Mouse (Mus musculus) CH12.LX (cell line): ENCODE data around the gene Hmces. TPM values are rescaled to one million over a fixed set of nuclear protein-coding genes. Genes with fewer than 3 reads are reported as not detected.
A peak's percentile ranks its signal among the peaks of the same experiment; 100 is the strongest.

Experiments used
- DNase-seq: peaks from one replicate; pipeline ENCODE4 v3.0.0-alpha.2; 2013; ENCODE audit errors: extremely low read depth
- H3K27ac ChIP-seq: 2 replicates; pipeline ENCODE4 v1.5.1; 2012; ENCODE audit warnings: low read depth, mild to moderate bottlenecking, control low read depth, moderate library complexity; ENCODE audit not compliant: insufficient read depth
- H3K27me3 ChIP-seq: replicated peaks from 2 replicates; pipeline ENCODE3; 2012; ENCODE audit warnings: inconsistent platforms
- H3K36me3 ChIP-seq, 2 experiments: replicated peaks in 1 of 2; 2 replicates each; pipeline versions ENCODE3 to v1.6.1; 2012; ENCODE audit warnings: inconsistent platforms in 1 of 2, low read length in 1 of 2, mild to moderate bottlenecking in 1 of 2, mixed read lengths in 1 of 2, moderate library complexity in 1 of 2; ENCODE audit not compliant: control insufficient read depth in 1 of 2, insufficient read depth in 1 of 2
- H3K4me1 ChIP-seq, 2 experiments: 2 replicates each; pipeline ENCODE4 v1.6.1; 2012; ENCODE audit warnings: inconsistent platforms in 1 of 2, moderate library complexity in 1 of 2; ENCODE audit not compliant: insufficient read depth in 2 of 2, control insufficient read depth in 1 of 2
- H3K4me2 ChIP-seq: 2 replicates; pipeline ENCODE4 v1.6.1; 2012; ENCODE audit warnings: low read depth, mild to moderate bottlenecking, control low read depth; ENCODE audit not compliant: poor library complexity, insufficient read depth, severe bottlenecking
- H3K4me3 ChIP-seq, 3 experiments: fragments of 150-350 bp in 1 of 3; sonication (generic) in 1 of 3; replicated peaks in 1 of 3; 2 replicates each; pipeline versions ENCODE3 to v1.5.1; 2011 to 2012; ENCODE audit warnings: low read depth in 2 of 3, low read length in 2 of 3, mild to moderate bottlenecking in 2 of 3, moderate library complexity in 2 of 3, control low read depth in 1 of 3, improper control_type of control experiment in 1 of 3, inconsistent platforms in 1 of 3, mixed read lengths in 1 of 3; ENCODE audit not compliant: poor library complexity in 1 of 3
- H3K79me2 ChIP-seq: replicated peaks from 2 replicates; pipeline ENCODE4 v1.6.1; 2012; ENCODE audit warnings: mild to moderate bottlenecking, moderate library complexity; ENCODE audit not compliant: control insufficient read depth, poor library complexity, insufficient read depth, severe bottlenecking; ENCODE audit errors: extremely low read depth
- H3K9ac ChIP-seq: 2 replicates; pipeline ENCODE4 v1.6.1; 2012; ENCODE audit warnings: low read depth, mild to moderate bottlenecking, control low read depth, moderate library complexity; ENCODE audit not compliant: insufficient read depth
- H3K9me3 ChIP-seq: replicated peaks from 2 replicates; pipeline ENCODE3; 2012; ENCODE audit warnings: low read length, inconsistent platforms, mixed read lengths
- BHLHE40 ChIP-seq: IDR thresholded peaks from 2 replicates; pipeline ENCODE4 v1.6.1; 2011; ENCODE audit warnings: mild to moderate bottlenecking, low read depth, low read length, improper control_type of control experiment
- CTCF ChIP-seq, 2 experiments: IDR thresholded peaks in 1 of 2; conservative IDR thresholded peaks in 1 of 2; 2 replicates each; pipeline ENCODE4 v1.5.1; 2011 to 2012; ENCODE audit warnings: low read depth in 2 of 2, low read length in 2 of 2, improper control_type of control experiment in 1 of 2, inconsistent platforms in 1 of 2, mild to moderate bottlenecking in 1 of 2, moderate library complexity in 1 of 2
- ELF1 ChIP-seq: IDR thresholded peaks from 2 replicates; pipeline ENCODE4 v1.6.1; 2014; ENCODE audit warnings: low read depth, mild to moderate bottlenecking, inconsistent platforms, low read length, improper control_type of control experiment
- HCFC1 ChIP-seq: IDR thresholded peaks from 2 replicates; pipeline ENCODE4 v1.6.1; 2012; ENCODE audit warnings: low read depth, mild to moderate bottlenecking, inconsistent platforms, low read length, improper control_type of control experiment
- IRF4 ChIP-seq: IDR thresholded peaks from 2 replicates; pipeline ENCODE4 v1.6.1; 2014; ENCODE audit warnings: low read depth, mild to moderate bottlenecking, inconsistent platforms, low read length, improper control_type of control experiment
- KAT2A ChIP-seq: IDR thresholded peaks from 2 replicates; pipeline ENCODE4 v1.6.1; 2012; ENCODE audit warnings: low read length, improper control_type of control experiment, inconsistent platforms; ENCODE audit not compliant: insufficient replicate concordance
- NELFE ChIP-seq: IDR thresholded peaks from 2 replicates; pipeline ENCODE4 v1.6.1; 2011; ENCODE audit warnings: low read depth, low read length, improper control_type of control experiment
- RAD21 ChIP-seq: IDR thresholded peaks from 2 replicates; pipeline ENCODE4 v1.6.1; 2011; ENCODE audit warnings: low read depth, mild to moderate bottlenecking, low read length, improper control_type of control experiment, moderate library complexity
- SMC3 ChIP-seq: IDR thresholded peaks from 2 replicates; pipeline ENCODE4 v1.6.1; 2011; ENCODE audit warnings: low read depth, low read length, improper control_type of control experiment
- UBTF ChIP-seq: IDR thresholded peaks from 2 replicates; pipeline ENCODE4 v1.6.1; 2012; ENCODE audit warnings: low read depth, mild to moderate bottlenecking, inconsistent platforms, low read length, improper control_type of control experiment, moderate library complexity
- USF1 ChIP-seq: IDR thresholded peaks from 2 replicates; pipeline ENCODE4 v1.6.1; 2014; ENCODE audit warnings: low read depth, mild to moderate bottlenecking, inconsistent platforms, low read length, improper control_type of control experiment
- ZC3H11A ChIP-seq: IDR thresholded peaks from 2 replicates; pipeline ENCODE4 v1.6.1; 2012; ENCODE audit warnings: low read depth, mild to moderate bottlenecking, inconsistent platforms, low read length, improper control_type of control experiment
- ZNF384 ChIP-seq: IDR thresholded peaks from 2 replicates; pipeline ENCODE4 v1.6.1; 2012; ENCODE audit warnings: low read depth, low read length, improper control_type of control experiment, inconsistent platforms
- dilution Hi-C: fragments of 300-500 bp; cut with MboI; formaldehyde crosslinking; loops from 2 replicates; pipeline ENCODE4 v1.14.3; 2020; ENCODE audit warnings: low sequenced_read_pairs; ENCODE audit not compliant: extremely low pct_unique_long_range_greater_than_20kb, extremely low pct_ligation_motif_present
- in situ Hi-C: fragments of 300-500 bp; cut with MboI; formaldehyde crosslinking; loops from 3 replicates; pipeline ENCODE4 v1.14.3; 2019; ENCODE audit warnings: low sequenced_read_pairs, low pct_ligation_motif_present, low pct_unique_long_range_greater_than_20kb, mixed read lengths
- polyA plus RNA-seq: library from polyadenylated mRNA; unstranded; fragments of >175 nt; gene quantifications from 2 replicates; pipeline ENCODE4 v1.2.1, GENCODE M21; 2012; ENCODE audit warnings: low read depth; ENCODE audit not compliant: insufficient read length
- total RNA-seq, 2 experiments: library from RNA; depleted of rRNA; stranded (reverse); fragments of 300-350 nt in 1 of 2; fragments of >200 nt in 1 of 2; gene quantifications; 2 replicates each; pipeline ENCODE4 v1.2.3; 2012 to 2014

Hmces gene
- total and polyA plus RNA-seq, 3 experiments = 0.31 to 11.8 (median 0.99) TPM

DNA sequence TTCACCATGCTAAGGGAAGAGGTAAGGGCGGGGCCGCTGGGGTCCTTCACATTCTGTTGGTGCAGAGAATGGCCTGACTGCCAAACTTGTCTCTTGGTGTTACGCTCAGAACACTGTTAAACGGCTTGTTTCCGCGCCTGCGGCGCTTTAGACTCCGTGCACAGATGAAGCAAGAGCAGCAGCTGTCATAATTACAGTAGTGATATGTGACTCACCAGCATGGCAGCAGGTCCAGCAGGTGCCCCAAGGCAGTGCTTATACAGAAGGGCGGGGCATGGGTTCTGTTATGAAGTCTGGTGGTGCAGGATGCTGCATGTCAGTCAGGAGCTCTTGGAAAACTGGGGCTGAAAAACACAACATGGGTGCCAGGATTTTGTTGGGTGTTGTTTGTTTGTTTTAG lies 15.7 kb upstream of the Hmces start:
- Histone ChIP-seq H3K79me2 (no peaks in the 10 kb centered on the region), H3K36me3 (peaks cover 84 to 95% of the 10 kb centered on the region in 2 experiments), H3K4me2 (no peak overlapping the region), H3K27me3 (no peaks in the 10 kb centered on the region), H3K27ac (no peak overlapping the region), H3K9me3 (no peaks in the 10 kb centered on the region), H3K4me3 (no peak overlapping the region)
- dilution Hi-C loops = no loop called here
- DNase-seq = no peak
- TF ChIP-seq NELFE (no peak), ELF1 (no peak), KAT2A (no peak)
- TF ChIP-seq, all 38 proteins: peak for 0
- H3K9ac ChIP-seq = no peak overlapping the region
- in situ Hi-C loops = no loop called here
- no peaks in the 10 kb centered on the region for H3K4me1 ChIP-seq

DNA sequence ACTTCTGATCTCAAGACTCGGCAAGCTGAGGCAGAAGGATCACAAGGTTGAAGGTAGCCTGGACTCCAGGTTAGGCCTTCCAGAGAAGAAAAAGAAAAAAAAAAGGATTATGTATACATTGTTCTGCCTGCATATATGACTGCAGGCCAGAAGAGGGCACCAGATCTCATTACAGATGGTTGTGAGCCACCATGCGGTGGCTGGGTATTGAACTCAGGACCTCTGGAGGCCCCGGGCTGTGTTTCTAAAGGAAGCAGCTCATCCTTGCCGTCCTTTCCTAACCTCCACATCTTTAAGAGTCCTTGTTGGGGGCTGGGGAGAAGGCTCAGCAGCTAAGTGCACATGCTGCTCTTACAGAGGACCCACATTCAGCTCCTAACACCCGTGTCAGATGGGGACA lies 7.1 kb upstream of the Hmces start:
- no peak overlapping the region for H3K9ac ChIP-seq
- H3K27me3 ChIP-seq = no peaks in the 10 kb centered on the region
- in situ Hi-C loops (loop anchor here (5.0 to 25.0 kb wide), 2 partner anchors 86 to 181 kb away; partner anchors contain the start of gene Rpn1), dilution Hi-C loops (no loop called here)
- no peak for DNase-seq
- peaks cover 83 to 91% of the 10 kb centered on the region in 2 experiments for H3K36me3 ChIP-seq
- no peak overlapping the region for H3K4me3 ChIP-seq
- no peak overlapping the region for H3K27ac ChIP-seq
- no peaks in the 10 kb centered on the region for H3K9me3 ChIP-seq
- H3K4me2 ChIP-seq = no peak overlapping the region
- no peaks in the 10 kb centered on the region; the same call in 1 of the 2 replicates for H3K79me2 ChIP-seq
- TF ChIP-seq HCFC1 (no peak), RAD21 (peak; percentile 49), ZNF384 (peak; percentile 61), BHLHE40 (no peak), CTCF (conservative IDR thresholded peaks at IDR 0.05 in 1 of 2, IDR thresholded peaks at IDR 0.05 in 1 of 2; ENCODE audit: low read depth in 2 of 2, low read length in 2 of 2) (peak; percentile 17 to 65; a peak in 2 of 4 replicates), SMC3 (peak; percentile 51)
- H3K4me1 ChIP-seq = peaks cover 3 to 25% of the 10 kb centered on the region in 2 experiments

DNA sequence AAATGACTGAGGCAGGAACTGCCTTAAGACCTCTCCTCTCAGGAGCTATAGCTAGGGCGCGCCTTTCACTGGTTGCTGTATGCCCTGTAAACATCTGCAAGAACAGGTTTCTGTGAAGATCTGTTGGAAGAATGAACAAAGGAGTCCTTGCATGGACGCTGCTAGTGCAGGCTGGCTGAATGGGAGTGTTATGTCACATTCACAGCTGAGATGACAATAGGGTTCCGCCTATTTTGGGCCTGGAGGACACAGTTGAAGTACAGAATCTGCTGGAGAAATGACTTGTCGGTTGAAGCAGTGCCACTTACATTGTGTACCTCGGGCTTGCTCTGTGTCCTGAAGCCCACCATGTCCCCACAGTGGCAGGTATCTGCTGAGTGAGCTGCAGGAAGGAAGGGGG lies 4.6 kb upstream of the Hmces start:
- no peak for DNase-seq
- Histone ChIP-seq H3K4me2 (no peak overlapping the region), H3K27me3 (no peaks in the 10 kb centered on the region), H3K9ac (no peak overlapping the region), H3K4me1 (peaks cover 5 to 41% of the 10 kb centered on the region in 2 experiments), H3K9me3 (peaks cover 10% of the 10 kb centered on the region), H3K36me3 (peaks cover 76 to 93% of the 10 kb centered on the region in 2 experiments), H3K27ac (no peak overlapping the region), H3K4me3 (no peak overlapping the region), H3K79me2 (no peaks in the 10 kb centered on the region; the same call in 1 of the 2 replicates)
- dilution Hi-C loops = no loop called here
- in situ Hi-C loops = loop anchor here (5.0 to 25.0 kb wide), 2 partner anchors 83 to 178 kb away; partner anchors contain the start of gene Rpn1
- TF ChIP-seq IRF4 (no peak), NELFE (no peak), UBTF (no peak), ZC3H11A (no peak), ZNF384 (no peak), USF1 (no peak)
